Mouse (Mus musculus) MEL (cell line): Measurements from ENCODE around the gene Lin52. TPM values are rescaled to one million over a fixed set of nuclear protein-coding genes. Genes with fewer than 3 reads are reported as not detected.
A peak's percentile ranks its signal among the peaks of the same experiment; 100 is the strongest.

Experiments
- DNase-seq: peaks from one replicate; pipeline ENCODE4 v3.0.0; 2011; ENCODE audit warnings: low read depth, low spot score
- H3K27ac ChIP-seq: 2 replicates; pipeline ENCODE4 v1.5.1; 2012; ENCODE audit warnings: low read depth, mild to moderate bottlenecking, control low read depth, low read length, moderate library complexity; ENCODE audit not compliant: control insufficient read depth
- H3K27me3 ChIP-seq, 2 experiments: fragments of 150-350 bp in 1 of 2; sonication (generic) in 1 of 2; 2 replicates each; pipeline ENCODE4 v1.6.1; 2012; ENCODE audit warnings: low read length in 2 of 2, mild to moderate bottlenecking in 2 of 2, improper control_type of control experiment in 1 of 2, moderate library complexity in 1 of 2; ENCODE audit not compliant: insufficient read depth in 2 of 2, control insufficient read depth in 1 of 2
- H3K36me3 ChIP-seq, 2 experiments: 2 replicates each; pipeline ENCODE4 v1.6.1; 2012 to 2014; ENCODE audit warnings: low read length in 2 of 2, improper control_type of control experiment in 1 of 2, inconsistent platforms in 1 of 2, mild to moderate bottlenecking in 1 of 2; ENCODE audit not compliant: insufficient read depth in 2 of 2, control insufficient read depth in 1 of 2
- H3K4me1 ChIP-seq, 2 experiments: fragments of 150-350 bp in 1 of 2; sonication (generic) in 1 of 2; 2 replicates each; pipeline ENCODE4 v1.6.1; 2012; ENCODE audit warnings: low read length in 2 of 2, improper control_type of control experiment in 1 of 2, mild to moderate bottlenecking in 1 of 2; ENCODE audit not compliant: insufficient read depth in 2 of 2, control insufficient read depth in 1 of 2
- H3K4me3 ChIP-seq, 2 experiments: fragments of 150-350 bp in 1 of 2; sonication (generic) in 1 of 2; 2 replicates each; pipeline ENCODE4 v1.5.1; 2012; ENCODE audit warnings: low read depth in 2 of 2, low read length in 2 of 2, mild to moderate bottlenecking in 2 of 2, moderate library complexity in 2 of 2, control low read depth in 1 of 2, improper control_type of control experiment in 1 of 2; ENCODE audit not compliant: control insufficient read depth in 1 of 2, insufficient read depth in 1 of 2
- H3K79me2 ChIP-seq: 2 replicates; pipeline ENCODE4 v1.6.1; 2012; ENCODE audit warnings: mild to moderate bottlenecking, low read length, moderate library complexity; ENCODE audit not compliant: control insufficient read depth, poor library complexity, insufficient read depth
- H3K9ac ChIP-seq: 2 replicates; pipeline ENCODE4 v1.6.1; 2012; ENCODE audit warnings: low read depth, mild to moderate bottlenecking, control low read depth, low read length, moderate library complexity; ENCODE audit not compliant: control insufficient read depth, poor library complexity, severe bottlenecking
- H3K9me3 ChIP-seq: fragments of 150-350 bp; sonication (generic); replicated peaks from 2 replicates; pipeline ENCODE4 v1.6.1; 2012; ENCODE audit warnings: mild to moderate bottlenecking, low read length, improper control_type of control experiment, moderate library complexity; ENCODE audit not compliant: insufficient read depth
- CTCF ChIP-seq, 3 experiments: IDR thresholded peaks in 2 of 3; conservative IDR thresholded peaks in 1 of 3; 2 replicates each; pipeline ENCODE4 v1.5.1; 2011 to 2012; ENCODE audit warnings: low read length in 3 of 3, low read depth in 2 of 3, mild to moderate bottlenecking in 2 of 3, improper control_type of control experiment in 1 of 3, inconsistent platforms in 1 of 3, mixed read lengths in 1 of 3, moderate library complexity in 1 of 3; ENCODE audit not compliant: control insufficient read depth in 1 of 3, insufficient read depth in 1 of 3, poor library complexity in 1 of 3, severe bottlenecking in 1 of 3
- ELF1 ChIP-seq: IDR thresholded peaks from 2 replicates; pipeline ENCODE4 v1.6.1; 2014; ENCODE audit warnings: low read depth, mild to moderate bottlenecking, inconsistent platforms, low read length, improper control_type of control experiment, moderate library complexity
- ETS1 ChIP-seq: IDR thresholded peaks from 2 replicates; pipeline ENCODE4 v1.6.1; 2012; ENCODE audit warnings: low read depth, mild to moderate bottlenecking, inconsistent platforms, low read length, improper control_type of control experiment, moderate library complexity
- GABPA ChIP-seq: IDR thresholded peaks from 2 replicates; pipeline ENCODE4 v1.6.1; 2012; ENCODE audit warnings: low read depth, mild to moderate bottlenecking, inconsistent platforms, low read length, improper control_type of control experiment, moderate library complexity
- GATA1 ChIP-seq: IDR thresholded peaks from 2 replicates; pipeline ENCODE4 v1.6.1; 2011; ENCODE audit warnings: low read depth, low read length, improper control_type of control experiment
- HCFC1 ChIP-seq: IDR thresholded peaks from 2 replicates; pipeline ENCODE4 v1.6.1; 2012; ENCODE audit warnings: low read depth, mild to moderate bottlenecking, inconsistent platforms, low read length, improper control_type of control experiment, moderate library complexity
- MAX ChIP-seq: IDR thresholded peaks from 2 replicates; pipeline ENCODE4 v1.6.1; 2011; ENCODE audit warnings: low read length, improper control_type of control experiment
- NELFE ChIP-seq: IDR thresholded peaks from 2 replicates; pipeline ENCODE4 v1.6.1; 2011; ENCODE audit warnings: low read depth, low read length, improper control_type of control experiment
- POLR2AphosphoS2 ChIP-seq: IDR thresholded peaks from 2 replicates; pipeline ENCODE4 v1.6.1; 2011; ENCODE audit warnings: low read length, improper control_type of control experiment
- RAD21 ChIP-seq: IDR thresholded peaks from 2 replicates; pipeline ENCODE4 v1.6.1; 2011; ENCODE audit warnings: mild to moderate bottlenecking, low read depth, low read length, improper control_type of control experiment
- SIN3A ChIP-seq: IDR thresholded peaks from 2 replicates; pipeline ENCODE4 v1.6.1; 2012; ENCODE audit warnings: low read length, improper control_type of control experiment, inconsistent platforms
- TCF12 ChIP-seq: IDR thresholded peaks from 2 replicates; pipeline ENCODE4 v1.6.1; 2014; ENCODE audit warnings: low read depth, mild to moderate bottlenecking, inconsistent platforms, low read length, improper control_type of control experiment, moderate library complexity
- USF1 ChIP-seq: IDR thresholded peaks from 2 replicates; pipeline ENCODE4 v1.6.1; 2014; ENCODE audit warnings: low read depth, mild to moderate bottlenecking, inconsistent platforms, low read length, improper control_type of control experiment, moderate library complexity
- ZKSCAN1 ChIP-seq: IDR thresholded peaks from 2 replicates; pipeline ENCODE4 v1.6.1; 2012; ENCODE audit warnings: low read depth, mild to moderate bottlenecking, inconsistent platforms, low read length, improper control_type of control experiment, moderate library complexity
- ZMIZ1 ChIP-seq: IDR thresholded peaks from 2 replicates; pipeline ENCODE4 v1.6.1; 2012; ENCODE audit warnings: low read depth, mild to moderate bottlenecking, inconsistent platforms, low read length, improper control_type of control experiment, moderate library complexity
- ZNF384 ChIP-seq: IDR thresholded peaks from 2 replicates; pipeline ENCODE4 v1.6.1; 2012; ENCODE audit warnings: low read depth, mild to moderate bottlenecking, inconsistent platforms, low read length, improper control_type of control experiment
- polyA plus RNA-seq, 2 experiments: library from polyadenylated mRNA; stranded (reverse) in 1 of 2; unstranded in 1 of 2; fragments of >175 nt in 1 of 2; fragments of >200 nt in 1 of 2; gene quantifications; 2 replicates each; pipeline versions ENCODE4 v1.2.1 to v1.2.4; 2012; ENCODE audit warnings: low replicate concordance in 2 of 2, low read depth in 1 of 2; ENCODE audit not compliant: insufficient read length in 2 of 2, insufficient read depth in 1 of 2, missing spikeins in 1 of 2
- total RNA-seq: library from RNA; depleted of rRNA; stranded (reverse); fragments of 300-350 nt; gene quantifications from 2 replicates; pipeline ENCODE4 v1.2.3, GENCODE M21; 2012

The Lin52 gene
- total and polyA plus RNA-seq, 3 experiments, result 6.7 to 7.7 TPM; not detected in 1

DNA sequence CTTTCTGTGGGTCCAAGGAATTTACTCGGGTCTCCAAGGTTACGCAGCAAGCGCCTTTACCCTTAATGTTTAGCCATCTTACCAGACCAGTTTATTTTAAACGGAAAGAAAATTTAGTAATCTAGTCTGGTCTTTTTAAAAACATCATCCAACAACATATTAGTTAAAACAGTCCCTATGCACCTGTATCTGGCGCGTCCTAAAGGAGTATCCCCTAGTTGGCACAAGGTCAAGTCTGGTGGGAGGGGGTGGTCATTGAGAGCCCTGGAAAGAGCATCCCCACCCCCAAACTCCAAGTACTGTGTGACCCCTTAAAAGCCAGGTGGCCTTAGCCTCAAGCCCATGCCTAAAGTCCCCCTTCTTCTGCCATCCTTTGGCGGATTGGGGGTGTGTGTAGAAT is 121.9 kb downstream of the Lin52 start:
- H3K27ac ChIP-seq, result no peak overlapping the region
- no peaks in the 10 kb centered on the region for H3K4me1 ChIP-seq
- peaks cover 1 to 5% of the 10 kb centered on the region in 2 experiments; a peak in 3 of 4 replicates for H3K27me3 ChIP-seq
- no peak overlapping the region for H3K4me3 ChIP-seq
- no peaks in the 10 kb centered on the region for H3K36me3 ChIP-seq
- TF ChIP-seq GABPA (no peak), ELF1 (no peak), ZNF384 (no peak), TCF12 (no peak), POLR2AphosphoS2 (no peak), GATA1 (no peak), MAX (no peak), RAD21 (no peak), ZKSCAN1 (no peak), HCFC1 (no peak), CTCF (IDR thresholded peaks at IDR 0.05 in 2 of 3, conservative IDR thresholded peaks at IDR 0.05 in 1 of 3; ENCODE audit: control insufficient read depth in 1 of 3, insufficient read depth in 1 of 3, low read depth in 2 of 3, low read length in 3 of 3, poor library complexity in 1 of 3, severe bottlenecking in 1 of 3) (no peak), SIN3A (no peak), ETS1 (no peak), NELFE (no peak), USF1 (no peak)
- no peak overlapping the region for H3K9ac ChIP-seq
- no peaks in the 10 kb centered on the region for H3K9me3 ChIP-seq
- DNase-seq, result no peak
- no peaks in the 10 kb centered on the region for H3K79me2 ChIP-seq

DNA sequence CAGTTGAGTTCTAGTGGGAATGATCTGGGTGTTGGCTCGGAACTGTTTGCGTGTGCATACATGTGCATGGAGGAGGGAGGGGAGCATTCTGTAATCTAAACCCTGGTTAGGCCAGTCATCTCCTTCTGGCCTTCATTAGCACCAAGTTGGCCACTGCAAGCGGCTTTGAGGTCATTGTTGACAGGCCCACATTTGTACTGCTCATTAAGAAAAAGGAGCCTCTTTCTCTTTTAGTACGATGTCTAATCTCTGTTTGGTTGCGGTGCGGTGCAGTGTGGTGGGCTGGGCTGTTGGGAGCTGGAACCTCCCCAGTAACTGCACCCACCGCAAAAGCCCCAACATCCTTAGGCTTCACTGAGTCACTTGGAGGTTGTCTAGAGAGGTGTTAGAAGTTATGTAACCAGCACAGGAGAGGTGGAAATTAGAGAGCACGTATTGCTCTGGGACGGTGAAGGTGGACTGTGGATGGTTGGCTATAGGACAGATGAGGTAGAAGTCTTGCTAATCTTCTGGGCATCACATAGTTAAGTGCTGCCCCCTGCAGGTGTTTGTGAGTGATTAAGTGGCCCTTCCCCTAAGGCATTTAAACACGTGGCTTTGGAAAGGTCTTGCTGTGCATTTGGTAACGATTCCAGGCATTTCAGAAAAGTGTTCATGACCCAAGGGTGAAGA is 126.7 kb downstream of the Lin52 start:
- Histone ChIP-seq H3K27ac (no peak overlapping the region), H3K9me3 (no peaks in the 10 kb centered on the region), H3K9ac (no peak overlapping the region), H3K4me1 (no peaks in the 10 kb centered on the region), H3K79me2 (no peaks in the 10 kb centered on the region), H3K36me3 (no peaks in the 10 kb centered on the region), H3K27me3 (peaks cover 1 to 5% of the 10 kb centered on the region in 2 experiments; a peak in 2 of 4 replicates), H3K4me3 (no peak overlapping the region)
- peak; percentile 28 for DNase-seq
- TF ChIP-seq RAD21 (peak; percentile 25), POLR2AphosphoS2 (no peak), CTCF (IDR thresholded peaks at IDR 0.05 in 2 of 3, conservative IDR thresholded peaks at IDR 0.05 in 1 of 3; ENCODE audit: control insufficient read depth in 1 of 3, insufficient read depth in 1 of 3, low read depth in 2 of 3, low read length in 3 of 3, poor library complexity in 1 of 3, severe bottlenecking in 1 of 3) (peak in 1 of 3 experiments; percentile 30; a peak in 2 of 6 replicates), GABPA (no peak), ZMIZ1 (no peak)
